ENCODE assay signal across 1 mouse cellular context in genomic region chr5:115491771-115492322, GRCm38 (mm10).
TF ChIP-seq lines count a peak whose summit lies in the region.

No protein-coding gene starts in this region.

TF ChIP-seq in MEL, 35 proteins besides CTCF, POLR2A, EP300 and RAD21 (continued from another document):
- TF ChIP-seq GATA1 (IDR thresholded peaks at IDR 0.05; ENCODE audit: low read depth, low read length) (no peak), MXI1 (IDR thresholded peaks at IDR 0.05; ENCODE audit: low read depth, low read length) (no peak)
